Mouse (Mus musculus): ENCODE results near the gene Pmp22.

Gene Pmp22

GRCm38 (mm10) chr11:63163986-63164682 lies 35.4 kb downstream of the Pmp22 start:
- DNase-seq: no peak

DNA sequence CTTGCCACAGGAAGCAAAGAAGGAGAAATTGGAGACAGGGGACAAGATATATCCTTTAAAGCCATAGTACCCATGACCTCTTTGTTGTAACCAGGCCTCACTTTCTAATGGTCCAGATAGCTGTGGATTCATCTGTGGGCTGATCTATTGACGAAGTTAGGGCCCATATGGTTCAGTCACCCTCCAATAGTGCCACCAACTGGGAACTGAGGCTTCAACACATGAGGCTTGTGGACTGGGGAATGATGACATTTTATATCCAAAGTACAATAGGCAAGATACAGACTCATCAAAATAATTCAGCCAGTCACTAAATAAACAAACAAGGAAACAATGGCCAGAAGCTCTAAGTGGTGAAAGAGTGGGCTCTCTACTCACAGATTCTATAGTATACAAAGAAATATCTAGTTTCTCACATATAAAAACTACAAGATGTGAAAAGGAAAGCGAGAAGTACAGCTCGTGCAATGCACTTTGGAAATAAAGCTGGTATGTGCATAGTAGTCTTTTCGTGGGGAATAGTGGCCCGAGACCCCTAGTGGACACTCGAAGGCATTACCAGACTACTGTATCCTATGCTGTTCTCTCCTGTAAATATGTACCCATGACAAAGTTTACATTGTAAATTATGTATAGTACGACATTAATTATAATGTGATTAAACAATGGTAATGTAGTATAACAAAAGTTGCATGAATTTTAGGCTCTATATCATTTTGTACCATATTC lies 36.1 kb downstream of the Pmp22 start:
- DNase-seq: no peak

DNA sequence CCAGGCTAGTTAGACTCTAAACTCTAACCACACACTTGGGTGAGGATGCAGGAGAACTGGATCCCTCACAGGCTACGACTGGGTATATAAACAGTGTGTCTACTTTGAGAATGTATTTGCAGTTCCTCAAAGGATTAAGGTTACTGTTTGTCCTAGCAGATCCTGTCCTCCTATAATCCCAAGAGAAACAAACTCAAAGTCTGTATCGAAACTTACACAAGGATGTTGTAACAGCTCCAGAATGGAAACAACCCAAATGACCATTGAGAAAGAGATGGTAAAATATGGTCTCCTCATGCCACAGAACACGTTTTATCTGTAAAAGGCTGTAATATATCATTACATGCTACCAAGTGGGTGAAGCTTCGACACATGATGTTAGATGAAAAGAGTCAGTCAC lies 39.0 kb downstream of the Pmp22 start:
- no peak for DNase-seq

DNA sequence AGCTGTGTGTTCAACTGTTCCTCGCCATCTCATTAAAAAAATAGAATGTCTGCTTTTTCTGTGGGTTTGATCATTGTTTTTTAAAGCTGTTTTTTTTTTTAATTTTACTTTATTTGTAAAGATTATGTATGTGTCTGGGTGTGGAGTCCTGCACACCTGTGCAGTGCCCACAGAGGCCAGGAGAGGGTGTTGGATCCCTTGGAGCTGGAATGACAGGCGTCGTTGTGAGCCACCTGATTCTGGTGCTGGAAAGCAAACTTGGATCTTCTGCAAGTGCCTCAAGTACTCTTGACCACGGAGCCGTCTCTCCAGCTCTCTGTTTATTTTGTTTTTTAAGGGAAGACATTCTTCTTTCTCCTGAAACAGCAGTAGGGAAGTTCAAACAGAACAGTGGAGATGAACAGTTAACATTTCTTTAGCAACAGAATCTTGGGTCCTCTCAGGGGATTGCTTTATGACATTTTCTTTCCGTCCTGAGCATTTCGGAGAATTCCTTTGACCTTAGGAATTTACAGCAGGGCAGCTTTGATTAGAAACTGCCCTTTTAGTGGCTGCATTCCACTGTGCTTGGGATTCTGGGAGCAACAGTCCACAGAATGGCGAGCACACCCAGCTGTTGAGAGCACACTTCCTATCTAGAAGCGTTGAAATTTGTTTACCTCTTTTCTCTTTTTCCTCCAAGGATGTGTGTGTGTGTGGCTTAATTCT lies 39.9 kb downstream of the Pmp22 start:
- no peak for DNase-seq

DNA sequence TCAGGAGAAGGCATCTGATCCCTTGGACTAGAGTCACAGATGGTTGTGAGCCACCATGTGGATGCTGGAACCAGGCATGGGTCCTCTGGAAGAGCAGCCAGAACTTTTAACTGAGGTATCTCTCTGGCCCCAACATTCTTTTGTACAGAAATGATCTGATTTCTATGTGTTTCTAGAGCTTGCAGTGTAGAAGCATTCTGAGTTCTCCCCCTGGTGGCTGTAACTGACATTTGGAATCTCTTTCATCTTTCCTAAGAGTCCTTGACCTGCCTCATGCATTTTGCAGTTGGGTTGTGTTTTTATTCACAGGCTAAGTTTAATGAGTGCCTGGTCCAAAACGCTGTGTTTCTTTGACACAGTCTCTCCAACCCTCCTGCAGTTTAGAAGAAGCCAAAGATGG lies 43.2 kb downstream of the Pmp22 start:
- no peak for DNase-seq

- DNase-seq: no peak
Observed at GRCm38 (mm10) chr11:63173604-63174003, 44.8 kb downstream of the Pmp22 start.

GRCm38 (mm10) chr11:63175302-63175701 lies 46.5 kb downstream of the Pmp22 start:
- no peak for DNase-seq

DNA sequence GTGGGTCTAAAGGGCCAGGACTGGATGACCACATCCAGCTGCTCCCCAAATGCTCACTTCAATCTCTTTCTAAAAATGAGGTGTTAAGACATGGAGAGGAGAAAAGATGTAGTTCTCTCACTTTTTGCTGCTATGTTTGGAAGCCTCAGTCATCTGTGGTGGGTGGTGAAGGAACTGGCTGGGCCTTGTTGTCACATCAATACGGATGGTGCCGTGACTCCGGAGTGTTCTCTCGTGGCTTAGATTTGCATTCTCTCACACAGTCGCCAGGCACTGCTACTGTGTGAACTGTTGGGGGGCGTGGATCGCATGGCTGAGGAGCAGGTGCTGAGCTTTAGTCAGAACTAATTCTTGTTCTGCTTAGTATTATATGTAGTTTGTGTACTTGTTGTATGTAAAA lies 47.6 kb downstream of the Pmp22 start:
- DNase-seq: no peak

DNA sequence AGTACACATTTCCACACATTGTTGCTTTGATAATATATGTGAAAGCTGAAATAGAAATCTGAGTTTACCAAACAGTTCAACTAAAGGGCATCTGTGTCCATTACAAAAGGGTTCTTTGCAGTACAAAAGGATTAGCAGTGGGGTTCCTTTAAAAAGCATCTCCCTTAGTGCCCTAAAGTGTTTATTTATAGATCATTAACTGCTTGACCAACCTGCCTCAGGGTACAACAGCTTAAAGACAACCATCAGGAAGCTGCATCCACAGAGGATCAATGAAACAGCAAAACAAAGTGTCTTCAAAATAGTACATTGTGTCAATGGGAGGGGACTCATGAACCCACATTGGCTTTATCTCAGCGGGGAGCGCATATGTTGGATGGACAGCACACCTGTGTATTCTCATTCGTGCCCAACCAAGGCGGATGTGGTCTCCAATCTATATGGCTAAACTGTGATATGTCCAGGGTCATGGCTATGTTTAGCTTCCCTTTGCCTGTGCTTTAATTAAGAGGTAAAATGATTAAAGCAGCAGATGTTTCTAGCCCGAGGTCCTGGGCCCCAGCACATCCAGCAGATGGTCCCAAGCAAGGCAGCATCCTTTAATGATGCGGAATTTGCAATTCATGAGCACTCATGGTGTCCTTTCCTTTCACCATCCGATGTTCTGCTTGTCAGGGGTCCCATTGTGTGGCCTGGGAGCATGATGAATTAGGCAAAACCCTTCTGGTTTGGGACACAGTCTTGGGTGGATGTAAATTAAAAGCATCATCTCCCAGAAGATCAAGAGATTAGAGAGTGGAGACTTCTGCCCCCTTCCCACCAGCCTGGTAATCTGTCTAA lies 51.7 kb downstream of the Pmp22 start:
- no peak for DNase-seq

DNA sequence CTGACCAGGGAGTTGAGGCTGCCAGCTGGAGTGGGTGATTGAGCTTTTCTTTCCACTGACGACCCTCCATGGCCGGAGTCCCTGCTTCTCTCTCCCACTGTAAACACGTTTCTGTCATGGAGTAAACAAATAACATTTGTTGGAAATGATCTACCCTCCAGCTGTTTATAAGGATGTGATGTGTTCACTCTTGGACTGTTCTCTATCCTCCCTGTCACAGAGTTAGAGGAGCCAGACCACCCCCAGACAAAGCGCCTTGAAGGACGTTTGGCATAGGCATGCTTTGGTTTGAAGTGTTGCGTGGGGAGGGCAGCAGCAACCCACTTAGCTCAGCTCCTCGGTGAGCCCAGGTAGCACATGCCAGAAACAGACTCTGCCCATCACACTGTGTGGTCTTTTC lies 60.0 kb downstream of the Pmp22 start:
- no peak for DNase-seq

DNA sequence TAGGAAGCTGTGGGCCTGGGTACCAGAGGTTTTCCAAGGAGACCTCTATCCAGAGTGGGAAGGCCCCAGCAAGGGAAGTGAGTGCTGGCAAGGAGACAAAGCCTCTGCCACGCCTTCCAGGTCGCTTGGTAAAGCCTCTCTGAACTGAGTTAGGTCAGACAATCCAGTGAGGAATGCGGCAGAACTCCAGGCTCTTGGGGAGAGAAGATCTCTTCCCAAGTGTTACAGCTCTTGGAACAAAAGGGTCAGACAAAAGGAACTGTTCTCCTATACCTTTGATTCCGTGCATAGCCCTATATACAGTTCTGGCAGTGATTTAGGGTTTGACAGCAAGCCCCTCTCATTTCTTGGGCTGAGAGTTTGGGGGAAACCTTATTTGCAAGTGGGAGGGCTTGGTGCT lies 69.3 kb downstream of the Pmp22 start:
- no peak for DNase-seq

DNA sequence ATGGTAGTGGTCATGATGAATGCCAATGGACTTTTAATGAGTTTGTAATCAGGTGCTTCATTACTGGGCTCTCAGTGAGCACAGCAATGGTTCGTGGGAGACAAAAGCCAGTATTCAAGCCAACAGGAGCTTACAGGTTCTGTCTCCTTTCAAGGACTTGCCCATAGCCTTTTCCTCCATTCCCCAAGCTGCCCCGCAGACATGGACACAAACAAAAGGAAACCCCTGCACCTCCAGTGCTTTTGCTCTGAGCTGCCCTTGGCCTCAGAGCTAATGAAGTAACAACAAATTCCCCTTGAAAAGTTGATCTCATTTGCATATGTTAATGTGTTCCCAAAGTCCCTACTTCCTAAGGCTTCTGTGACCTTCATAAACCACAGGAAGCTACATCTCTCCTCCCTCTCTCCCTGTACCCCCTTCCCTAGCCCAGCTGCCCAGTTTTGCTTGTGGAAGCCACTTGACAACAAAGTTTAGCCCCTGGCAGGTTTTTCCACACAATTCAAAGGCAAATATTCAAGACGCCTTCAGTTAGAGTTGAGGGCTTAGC lies 73.3 kb downstream of the Pmp22 start:
- no peak for DNase-seq

All from kidney, adult 18-20 months (tissue).